Mouse (Mus musculus): Measurements from ENCODE around the gene Mrpl1. TPM values are rescaled to one million over a fixed set of nuclear protein-coding genes. Genes with fewer than 3 reads are reported as not detected.

Mrpl1 gene
- polyA plus RNA-seq (2015; fragmentation: Nextera tagmentation; extraction: Ambion mirVana): 24.7 and 26.8 TPM in 2 replicates

- no peaks in the 10 kb centered on the region for H3K27me3 ChIP-seq (ENCODE audit: insufficient read depth, low read length)
- H3K4me1 ChIP-seq (ENCODE audit: insufficient read depth, low read length): peaks cover 26% of the 10 kb centered on the region
- H3K4me2 ChIP-seq (replicated peaks; ENCODE audit: low read depth, low read length): peak within 1 kb of the TSS; percentile 84
- peak within 1 kb of the TSS; percentile 83 for H3K9ac ChIP-seq (replicated peaks; ENCODE audit: low read length)
- H3K9me3 ChIP-seq (ENCODE audit: low read length): no peaks in the 10 kb centered on the region
- WGBS: under 1% methylated on average over 17 of the region's 17 CpGs
- peak; percentile 69 for ATAC-seq (ENCODE audit: low FRiP score, low TSS enrichment)
- peak within 1 kb of the TSS; percentile 88 for H3K27ac ChIP-seq (ENCODE audit: low read length)
- peak within 1 kb of the TSS; percentile 64 for H3K4me3 ChIP-seq (ENCODE audit: low read length)
- peaks cover 7% of the 10 kb centered on the region; the same call in 1 of the 2 replicates for H3K36me3 ChIP-seq (ENCODE audit: insufficient read depth, low read length)
Observed at GRCm38 (mm10) chr5:96209459-96209858, at the start of gene Mrpl1. TSS of gene Mrpl1 (plus strand) at chr5:96209493.

- H3K9ac ChIP-seq (replicated peaks; ENCODE audit: low read length): peak overlapping the region; percentile 95
- WGBS: 0% methylated on average over 48 of the region's 50 CpGs
- no peaks in the 10 kb centered on the region for H3K27me3 ChIP-seq (ENCODE audit: insufficient read depth, low read length)
- ATAC-seq (ENCODE audit: low FRiP score, low TSS enrichment): peak; percentile 3; the same call in 1 of the 2 replicates
- peak overlapping the region; percentile 99 for H3K4me3 ChIP-seq (ENCODE audit: low read length)
- H3K4me2 ChIP-seq (replicated peaks; ENCODE audit: low read depth, low read length): peak overlapping the region; percentile 65
- H3K27ac ChIP-seq (ENCODE audit: low read length): peak overlapping the region; percentile 100
- H3K4me1 ChIP-seq (ENCODE audit: insufficient read depth, low read length): peaks cover 26% of the 10 kb centered on the region
- H3K36me3 ChIP-seq (ENCODE audit: insufficient read depth, low read length): no peaks in the 10 kb centered on the region
- H3K9me3 ChIP-seq (ENCODE audit: low read length): no peaks in the 10 kb centered on the region
Observed at GRCm38 (mm10) chr5:96160467-96161262, 48.6 kb upstream of the Mrpl1 start.

DNA sequence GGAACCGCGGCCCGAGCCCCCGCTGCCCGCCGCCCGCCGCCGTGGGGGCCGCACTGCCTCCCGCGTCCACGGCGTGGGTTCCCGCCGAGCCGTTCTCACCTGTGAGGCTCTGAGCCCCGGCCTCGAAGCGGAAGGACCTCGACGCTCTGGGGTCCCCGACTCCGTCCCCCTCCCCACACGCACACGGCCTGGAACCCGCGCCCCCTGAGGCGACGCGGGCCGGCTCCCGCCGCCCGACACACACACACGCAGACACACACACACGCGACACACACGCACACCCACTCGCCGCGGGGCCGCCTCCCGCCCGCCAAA lies 48.1 kb upstream of the Mrpl1 start:
- Histone ChIP-seq H3K9ac (replicated peaks; ENCODE audit: low read length) (peak overlapping the region; percentile 95), H3K4me1 (ENCODE audit: insufficient read depth, low read length) (peaks cover 26% of the 10 kb centered on the region), H3K4me2 (replicated peaks; ENCODE audit: low read depth, low read length) (peak overlapping the region; percentile 65), H3K36me3 (ENCODE audit: insufficient read depth, low read length) (no peaks in the 10 kb centered on the region), H3K27ac (ENCODE audit: low read length) (peak overlapping the region; percentile 100), H3K9me3 (ENCODE audit: low read length) (no peaks in the 10 kb centered on the region), H3K4me3 (ENCODE audit: low read length) (peak overlapping the region; percentile 99), H3K27me3 (ENCODE audit: insufficient read depth, low read length) (no peaks in the 10 kb centered on the region)
- peak; percentile 13 for ATAC-seq (ENCODE audit: low FRiP score, low TSS enrichment)
- 1% methylated on average over 34 of the region's 45 CpGs for WGBS

- peak overlapping the region; percentile 95 for H3K9ac ChIP-seq (replicated peaks; ENCODE audit: low read length)
- peak overlapping the region; percentile 100 for H3K27ac ChIP-seq (ENCODE audit: low read length)
- 0 out of 2 replicates have a peak, but pooled peaks cover 2% of the 10 kb centered on the region for H3K9me3 ChIP-seq (ENCODE audit: low read length)
- H3K4me1 ChIP-seq (ENCODE audit: insufficient read depth, low read length): peaks cover 26% of the 10 kb centered on the region
- no peaks in the 10 kb centered on the region for H3K27me3 ChIP-seq (ENCODE audit: insufficient read depth, low read length)
- WGBS: under 1% methylated on average over 68 of the region's 114 CpGs
- H3K4me2 ChIP-seq (replicated peaks; ENCODE audit: low read depth, low read length): peak overlapping the region; percentile 65
- peak; percentile 54 for ATAC-seq (ENCODE audit: low FRiP score, low TSS enrichment)
- H3K36me3 ChIP-seq (ENCODE audit: insufficient read depth, low read length): no peaks in the 10 kb centered on the region
- H3K4me3 ChIP-seq (ENCODE audit: low read length): peak overlapping the region; percentile 99
Observed at GRCm38 (mm10) chr5:96161578-96162398, 47.5 kb upstream of the Mrpl1 start.

GRCm38 (mm10) chr5:96162399-96163331 lies 46.6 kb upstream of the Mrpl1 start:
- no peaks in the 10 kb centered on the region for H3K36me3 ChIP-seq (ENCODE audit: insufficient read depth, low read length)
- under 1% methylated on average over 56 of the region's 56 CpGs for WGBS
- peak overlapping the region; percentile 65 for H3K4me2 ChIP-seq (replicated peaks; ENCODE audit: low read depth, low read length)
- H3K4me1 ChIP-seq (ENCODE audit: insufficient read depth, low read length): peaks cover 23% of the 10 kb centered on the region
- H3K9me3 ChIP-seq (ENCODE audit: low read length): 0 out of 2 replicates have a peak, but pooled peaks cover 3% of the 10 kb centered on the region
- peak overlapping the region; percentile 100 for H3K27ac ChIP-seq (ENCODE audit: low read length)
- H3K27me3 ChIP-seq (ENCODE audit: insufficient read depth, low read length): no peaks in the 10 kb centered on the region
- H3K4me3 ChIP-seq (ENCODE audit: low read length): peak overlapping the region; percentile 99
- peak overlapping the region; percentile 95 for H3K9ac ChIP-seq (replicated peaks; ENCODE audit: low read length)
- peak; percentile 92 for ATAC-seq (ENCODE audit: low FRiP score, low TSS enrichment)

DNA sequence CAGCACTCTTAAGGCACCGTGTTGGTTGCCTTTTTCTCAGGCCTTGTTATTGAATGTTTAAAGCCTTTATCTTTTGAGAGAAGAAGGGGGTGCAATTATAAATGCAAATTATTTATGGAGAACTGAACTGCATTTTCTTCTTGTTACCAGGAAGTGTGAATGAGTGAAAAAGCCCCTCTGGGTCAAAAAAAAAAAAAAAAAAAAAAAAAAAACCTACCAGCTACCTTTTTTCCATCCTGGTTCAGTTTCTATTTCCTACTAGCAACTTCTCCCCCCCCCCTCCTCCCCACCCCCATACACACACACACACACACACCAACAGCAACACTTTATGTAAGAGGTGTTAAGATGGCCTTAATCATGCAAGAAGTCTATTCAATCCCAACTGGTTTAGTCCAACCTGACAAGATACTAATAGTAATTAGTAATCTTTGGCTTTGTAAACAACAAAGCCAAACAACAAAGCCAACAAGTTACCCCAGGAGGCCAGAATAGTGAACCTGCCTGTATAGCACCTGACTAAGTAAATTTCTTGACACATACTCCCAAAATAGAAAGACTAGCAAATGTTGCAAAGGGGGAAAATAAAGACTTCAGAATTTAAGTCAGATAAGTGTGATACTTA lies 45.8 kb upstream of the Mrpl1 start:
- Histone ChIP-seq H3K9me3 (ENCODE audit: low read length) (0 out of 2 replicates have a peak, but pooled peaks cover 3% of the 10 kb centered on the region), H3K27me3 (ENCODE audit: insufficient read depth, low read length) (no peaks in the 10 kb centered on the region), H3K9ac (replicated peaks; ENCODE audit: low read length) (peak overlapping the region; percentile 95), H3K4me1 (ENCODE audit: insufficient read depth, low read length) (peaks cover 23% of the 10 kb centered on the region), H3K4me3 (ENCODE audit: low read length) (peak overlapping the region; percentile 99), H3K27ac (ENCODE audit: low read length) (peak overlapping the region; percentile 100), H3K4me2 (replicated peaks; ENCODE audit: low read depth, low read length) (peak overlapping the region; percentile 65), H3K36me3 (ENCODE audit: insufficient read depth, low read length) (no peaks in the 10 kb centered on the region)
- ATAC-seq (ENCODE audit: low FRiP score, low TSS enrichment): no peak
- 0% methylated on average over 1 of the region's 1 CpGs for WGBS

- Histone ChIP-seq H3K27me3 (ENCODE audit: insufficient read depth, low read length) (no peaks in the 10 kb centered on the region), H3K4me2 (replicated peaks; ENCODE audit: low read depth, low read length) (peak within 1 kb of the TSS; percentile 65), H3K36me3 (ENCODE audit: insufficient read depth, low read length) (no peaks in the 10 kb centered on the region), H3K27ac (ENCODE audit: low read length) (peak within 1 kb of the TSS; percentile 100), H3K4me3 (ENCODE audit: low read length) (peak within 1 kb of the TSS; percentile 99), H3K9ac (replicated peaks; ENCODE audit: low read length) (peak within 1 kb of the TSS; percentile 95), H3K9me3 (ENCODE audit: low read length) (0 out of 2 replicates have a peak, but pooled peaks cover 3% of the 10 kb centered on the region), H3K4me1 (ENCODE audit: insufficient read depth, low read length) (peaks cover 23% of the 10 kb centered on the region)
- peak; percentile 23; the same call in 1 of the 2 replicates for ATAC-seq (ENCODE audit: low FRiP score, low TSS enrichment)
- 17% methylated on average over 5 of the region's 5 CpGs for WGBS
Observed at GRCm38 (mm10) chr5:96164021-96164411, 45.3 kb upstream of the Mrpl1 start, which contains the start of gene Cnot6l. TSS of gene Cnot6l (minus strand) at chr5:96164171.

DNA sequence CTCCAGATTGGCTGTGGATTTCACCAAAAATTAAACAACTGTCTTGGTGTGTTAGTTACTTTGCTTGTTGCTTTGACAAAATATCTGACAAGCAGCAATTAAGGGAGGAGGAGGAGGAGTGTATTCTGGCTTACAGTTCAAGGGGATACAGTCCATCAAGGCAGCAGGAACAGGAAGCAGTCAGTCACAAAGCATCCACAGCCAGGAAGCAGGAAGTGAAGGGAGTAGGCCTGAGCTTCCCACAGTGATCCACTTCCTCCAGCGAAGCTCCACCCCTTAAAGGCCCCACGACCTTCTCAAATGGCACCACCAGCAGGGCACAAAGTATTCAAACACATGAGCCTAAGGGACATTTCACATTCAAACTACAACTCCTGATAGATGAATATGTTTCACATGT lies 42.5 kb upstream of the Mrpl1 start:
- 84% methylated on average over 2 of the region's 2 CpGs for WGBS
- no peak overlapping the region for H3K27ac ChIP-seq (ENCODE audit: low read length)
- no peak overlapping the region for H3K4me2 ChIP-seq (replicated peaks; ENCODE audit: low read depth, low read length)
- ATAC-seq (ENCODE audit: low FRiP score, low TSS enrichment): no peak
- H3K9me3 ChIP-seq (ENCODE audit: low read length): 0 out of 2 replicates have a peak, but pooled peaks cover 3% of the 10 kb centered on the region
- no peaks in the 10 kb centered on the region for H3K36me3 ChIP-seq (ENCODE audit: insufficient read depth, low read length)
- no peaks in the 10 kb centered on the region for H3K27me3 ChIP-seq (ENCODE audit: insufficient read depth, low read length)
- H3K4me1 ChIP-seq (ENCODE audit: insufficient read depth, low read length): peaks cover 13% of the 10 kb centered on the region
- H3K4me3 ChIP-seq (ENCODE audit: low read length): no peak overlapping the region
- no peak overlapping the region for H3K9ac ChIP-seq (replicated peaks; ENCODE audit: low read length)

All from kidney, embryonic 16.5 days (tissue).